Mouse (Mus musculus): ENCODE data around the gene Card11.
A peak's percentile ranks its signal among the peaks of the same experiment; 100 is the strongest.

Card11 gene

GRCm38 (mm10) chr5:140852435-140852996 lies 147.9 kb downstream of the Card11 start:
- DNase-seq (ENCODE audit: low spot score), result no peak

- peak; percentile 12 for DNase-seq (ENCODE audit: low spot score)
Measured at GRCm38 (mm10) chr5:140847300-140847729, 153.1 kb downstream of the Card11 start.

DNA sequence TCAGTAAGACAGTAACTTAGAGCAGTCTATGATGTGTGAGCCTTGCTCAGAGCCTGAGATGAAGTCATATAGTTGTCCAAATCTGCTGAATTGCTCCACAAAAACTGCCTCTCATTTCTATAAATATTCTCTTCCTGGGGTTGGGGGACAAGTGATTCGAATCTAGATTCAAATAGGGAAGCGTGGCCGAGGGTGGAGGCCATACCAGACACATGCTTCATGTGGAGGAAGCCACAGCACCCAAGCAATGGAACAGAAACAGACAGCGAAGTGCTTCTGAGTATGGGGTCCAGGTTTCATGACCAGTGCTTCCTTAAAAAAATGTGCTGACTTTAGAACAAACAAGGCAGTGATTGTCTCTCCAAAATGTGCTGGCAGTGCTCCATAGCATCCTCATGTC lies 158.4 kb downstream of the Card11 start:
- DNase-seq (ENCODE audit: low spot score), result no peak

GRCm38 (mm10) chr5:140831064-140831431 lies 169.3 kb downstream of the Card11 start:
- no peak for DNase-seq (ENCODE audit: low spot score)

DNA sequence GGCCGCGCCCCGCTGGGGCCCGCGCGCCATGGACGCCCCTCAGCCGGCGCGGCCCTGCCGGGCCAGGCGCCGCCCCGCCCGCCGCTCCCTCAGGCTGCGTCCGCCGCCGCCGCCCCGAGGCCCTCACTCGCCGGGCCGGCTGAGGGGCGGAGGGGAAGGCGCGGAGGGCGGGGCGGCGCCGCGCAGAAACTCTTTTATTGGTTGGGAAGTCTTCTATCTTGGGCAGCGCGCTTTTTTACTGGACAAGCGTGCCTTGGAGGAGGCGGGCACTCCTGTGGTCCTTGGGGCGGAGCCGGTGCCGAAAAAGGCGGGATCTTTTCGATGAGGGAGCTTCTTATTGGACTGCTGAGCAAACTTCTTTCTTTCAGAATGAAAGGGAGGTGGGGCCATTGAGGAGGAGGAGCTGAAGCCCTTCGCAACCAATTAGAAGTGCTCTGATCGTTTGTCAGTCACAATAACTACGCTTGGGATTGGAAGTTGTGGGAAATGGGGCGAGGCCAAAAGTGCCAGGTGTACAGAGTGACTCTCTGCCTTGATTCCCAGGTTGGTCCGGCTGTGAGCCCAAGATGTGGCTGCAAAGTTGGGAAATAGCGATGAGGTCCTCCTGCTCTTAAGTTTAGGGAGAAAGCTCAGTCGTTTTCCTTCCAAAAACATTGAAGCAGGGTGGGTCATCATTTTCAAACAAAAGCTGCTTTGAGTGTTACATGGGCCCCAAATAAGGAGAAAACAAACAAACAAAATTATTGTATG lies 169.9 kb downstream of the Card11 start, which contains the start of gene Gna12:
Gna12 (minus strand) TSS at position 118 of the 750 bp plus-strand sequence.
- peak; percentile 89 for DNase-seq (ENCODE audit: low spot score)

DNA sequence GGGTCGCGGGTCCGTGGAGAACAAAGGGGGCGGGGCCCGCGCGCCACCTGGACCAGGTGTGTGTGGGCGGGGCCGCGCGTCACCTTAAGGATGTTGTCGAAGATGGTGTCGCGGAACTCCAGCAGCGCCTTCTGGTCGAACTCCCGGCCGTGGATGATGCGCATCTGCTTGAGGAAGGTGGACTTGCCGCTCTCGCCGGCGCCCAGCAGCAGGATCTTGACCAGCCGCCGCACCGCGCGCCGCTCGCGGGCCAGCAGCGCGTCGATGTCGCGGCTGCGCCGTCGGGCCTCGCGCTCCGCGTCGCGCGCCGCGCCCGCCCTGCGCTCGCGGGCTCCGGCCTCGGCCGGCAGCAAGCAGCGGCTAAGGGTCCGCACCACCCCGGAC lies 170.5 kb downstream of the Card11 start:
- DNase-seq (ENCODE audit: low spot score), result peak; percentile 54

GRCm38 (mm10) chr5:140829081-140829910 lies 171.1 kb downstream of the Card11 start:
- DNase-seq (ENCODE audit: low spot score), result no peak

DNA sequence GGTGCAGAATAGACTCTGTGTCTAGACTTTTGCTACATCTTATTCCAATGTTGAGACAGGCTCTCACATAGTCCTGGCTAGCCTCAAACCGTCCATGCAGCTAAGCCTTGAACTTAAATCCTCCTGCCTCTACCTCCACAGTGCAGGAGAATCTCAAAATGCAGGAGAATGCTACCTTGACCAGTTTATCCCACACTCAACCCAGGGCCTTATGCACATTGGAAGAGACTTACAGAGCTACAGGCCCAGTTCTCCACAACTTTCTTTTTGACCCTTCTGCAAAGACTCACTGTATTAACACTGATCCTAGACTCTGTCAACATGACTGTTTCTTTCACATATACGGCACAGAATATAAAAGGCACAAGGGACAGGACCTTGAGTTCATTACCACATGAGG lies 172.0 kb downstream of the Card11 start:
- no peak for DNase-seq (ENCODE audit: low spot score)

DNA sequence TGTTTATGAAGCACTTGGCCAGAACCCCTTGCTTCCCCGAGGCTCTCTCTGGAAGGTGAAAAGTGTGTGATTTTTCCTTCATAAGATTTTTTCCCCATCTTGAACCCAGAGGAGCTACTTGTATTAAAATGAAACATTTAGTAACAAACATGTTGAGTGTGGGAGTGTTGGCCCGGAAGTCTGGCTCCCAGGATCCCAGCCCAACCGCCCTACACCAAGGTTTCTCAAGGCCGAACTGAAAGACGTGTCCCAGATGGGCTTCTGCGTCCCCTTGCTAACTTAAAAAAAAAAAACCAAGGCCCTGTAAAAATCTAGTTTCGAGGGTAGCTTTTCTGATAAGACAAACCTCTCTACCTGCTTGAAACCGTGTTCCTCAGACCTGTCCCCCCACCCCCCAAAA lies 172.5 kb downstream of the Card11 start:
- DNase-seq (ENCODE audit: low spot score), result no peak

DNA sequence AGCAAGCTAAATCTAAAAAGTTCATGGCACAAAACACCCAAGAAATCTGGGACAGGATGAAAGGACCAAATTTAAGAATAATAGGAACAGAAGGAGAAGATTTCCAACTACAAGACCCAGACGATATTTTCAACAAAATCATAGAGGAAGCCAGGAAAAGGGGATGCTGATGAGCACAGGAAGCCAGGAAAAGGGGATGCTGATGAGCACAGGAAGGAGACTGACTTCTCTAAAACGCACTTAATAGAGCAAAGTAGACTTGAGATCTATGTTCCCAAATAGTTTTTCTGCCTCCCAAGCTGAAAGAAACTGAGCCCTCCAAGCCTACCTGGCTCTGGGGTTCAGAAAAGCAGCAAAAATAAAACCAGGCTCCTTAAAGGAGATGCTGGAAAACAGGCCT lies 173.0 kb downstream of the Card11 start:
- no peak for DNase-seq (ENCODE audit: low spot score)

DNA sequence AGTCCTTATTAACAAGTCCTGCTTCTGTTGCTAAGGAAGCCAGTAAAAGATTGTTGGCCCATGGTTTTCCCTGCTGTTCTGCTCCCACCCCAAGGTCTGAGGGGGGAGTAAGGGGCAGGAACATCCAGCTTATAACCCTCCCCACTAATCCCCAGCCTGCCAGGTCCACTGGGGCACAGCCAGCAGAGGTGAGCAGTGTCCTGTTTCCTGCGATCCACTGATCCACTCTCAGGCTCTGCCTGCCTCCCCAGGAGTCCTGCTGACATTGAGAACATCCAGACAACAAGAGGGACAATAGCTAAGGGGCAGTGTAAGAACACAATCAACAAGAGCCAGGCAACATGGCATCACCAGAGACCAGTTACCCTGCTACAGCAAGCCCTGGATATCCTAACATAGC lies 173.6 kb downstream of the Card11 start:
- DNase-seq (ENCODE audit: low spot score), result no peak

DNA sequence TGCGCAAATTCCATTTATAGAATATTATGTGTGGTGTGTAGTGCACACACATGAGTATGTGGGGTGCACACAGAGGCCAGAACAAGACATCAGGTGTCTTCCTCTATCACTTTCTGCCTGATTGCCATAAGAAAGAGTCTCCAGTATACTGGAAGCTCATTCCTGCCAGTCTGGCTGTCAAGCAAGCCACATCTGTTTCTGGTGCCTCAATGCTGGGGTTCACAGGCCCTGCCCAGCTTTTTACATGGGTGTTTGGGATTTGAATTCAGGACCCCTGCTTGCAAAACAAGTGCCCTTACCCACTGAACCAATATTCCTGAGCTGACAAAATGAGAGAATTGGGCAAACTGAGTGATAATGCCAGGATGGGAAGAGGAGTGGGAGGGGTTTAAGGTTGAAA lies 174.3 kb downstream of the Card11 start:
- no peak for DNase-seq (ENCODE audit: low spot score)

- DNase-seq (ENCODE audit: low spot score), result no peak
Measured at GRCm38 (mm10) chr5:140824126-140824525, 176.3 kb downstream of the Card11 start.

GRCm38 (mm10) chr5:140823386-140823785 lies 177.0 kb downstream of the Card11 start:
- no peak for DNase-seq (ENCODE audit: low spot score)
